Mouse (Mus musculus): ENCODE data around the gene Best3. TPM values are rescaled to one million over a fixed set of nuclear protein-coding genes. Genes with fewer than 3 reads are reported as not detected.

Gene Best3
- polyA plus RNA-seq (2015; fragmentation: Nextera tagmentation; extraction: Ambion mirVana), result 0.82 and 1.0 TPM in 2 replicates

DNA sequence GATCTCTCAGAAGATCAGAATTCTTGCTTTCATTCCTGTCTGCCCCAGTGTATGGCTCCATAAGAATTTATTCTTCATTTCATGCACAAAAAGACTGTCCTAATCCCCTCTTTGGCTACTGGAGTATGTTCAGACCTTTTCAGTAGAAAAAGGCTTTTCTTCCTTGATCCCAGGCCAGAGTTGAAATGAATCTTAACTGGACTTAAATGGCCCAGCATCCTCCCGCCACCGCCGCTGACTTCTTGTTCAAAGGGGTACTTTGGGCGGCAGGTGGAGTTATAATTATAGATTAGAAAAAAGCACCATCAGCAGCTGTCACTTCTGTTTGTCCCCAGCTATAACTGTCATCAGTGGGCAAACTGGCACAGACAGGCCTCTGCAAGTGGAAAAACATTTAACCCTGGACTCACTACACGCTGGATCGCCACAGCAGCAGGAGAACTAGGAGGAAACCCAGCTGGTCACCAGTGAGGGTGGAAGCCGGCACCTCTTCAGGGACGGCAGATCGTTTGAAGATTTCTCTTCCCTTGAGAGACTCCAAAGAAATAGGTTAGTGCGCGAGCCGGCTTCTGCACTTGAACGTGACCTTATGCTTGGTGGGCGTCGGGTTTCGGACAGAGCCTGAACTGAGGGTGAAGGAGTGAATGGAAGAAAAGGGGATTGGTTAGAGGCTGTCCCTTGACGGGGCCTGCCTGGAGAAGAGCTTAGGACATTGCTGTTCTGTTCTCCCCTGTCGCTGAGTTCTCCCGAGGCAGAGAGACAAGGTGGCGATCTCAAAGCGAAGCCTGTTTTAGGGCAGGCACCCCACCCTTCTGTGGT lies at the start of gene Best3:
Gene Best3 (plus strand): TSS at position 51 of the 819 bp plus-strand sequence.
- Histone ChIP-seq H3K9ac (no peak within 1 kb of the TSS), H3K9me3 (no peaks in the 10 kb centered on the region), H3K36me3 (no peaks in the 10 kb centered on the region), H3K4me3 (no peak within 1 kb of the TSS), H3K4me1 (peaks cover 6% of the 10 kb centered on the region; the same call in 1 of the 2 replicates), H3K27me3 (no peaks in the 10 kb centered on the region), H3K4me2 (replicated peaks) (no peak within 1 kb of the TSS), H3K27ac (no peak within 1 kb of the TSS)
- WGBS, result 43% methylated on average over 21 of the region's 21 CpGs
- no peak; the same call in 1 of the 2 replicates for ATAC-seq (ENCODE audit: low FRiP score, low read depth)

DNA sequence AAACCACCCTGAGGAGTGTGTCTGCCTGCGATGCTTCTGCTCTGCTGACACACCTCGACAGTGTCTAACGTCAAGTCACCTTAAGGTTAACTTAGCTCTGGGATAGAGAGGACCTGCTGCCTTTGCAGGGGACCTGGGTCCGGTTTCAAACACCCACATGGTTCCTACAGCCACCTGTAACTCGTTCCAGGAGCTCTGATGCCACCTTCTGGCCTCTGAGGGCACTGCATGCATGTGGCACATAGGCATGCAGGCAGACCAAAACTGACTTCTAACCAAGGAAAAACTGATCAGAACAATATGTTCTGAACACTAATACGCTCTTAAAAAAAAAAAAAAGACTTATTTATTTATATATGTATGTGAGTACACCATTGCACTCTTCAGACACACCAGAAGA lies 43.1 kb upstream of the Best3 start:
- H3K4me3 ChIP-seq, result no peak overlapping the region
- H3K9me3 ChIP-seq, result peaks cover 11% of the 10 kb centered on the region
- no peak overlapping the region for H3K9ac ChIP-seq
- H3K4me2 ChIP-seq (replicated peaks), result no peak overlapping the region
- WGBS, result 93% methylated on average over 6 of the region's 6 CpGs
- H3K27me3 ChIP-seq, result no peaks in the 10 kb centered on the region
- H3K4me1 ChIP-seq, result peaks cover 29% of the 10 kb centered on the region
- H3K36me3 ChIP-seq, result peaks cover 22% of the 10 kb centered on the region
- H3K27ac ChIP-seq, result no peak overlapping the region
- ATAC-seq (ENCODE audit: low FRiP score, low read depth), result no peak

DNA sequence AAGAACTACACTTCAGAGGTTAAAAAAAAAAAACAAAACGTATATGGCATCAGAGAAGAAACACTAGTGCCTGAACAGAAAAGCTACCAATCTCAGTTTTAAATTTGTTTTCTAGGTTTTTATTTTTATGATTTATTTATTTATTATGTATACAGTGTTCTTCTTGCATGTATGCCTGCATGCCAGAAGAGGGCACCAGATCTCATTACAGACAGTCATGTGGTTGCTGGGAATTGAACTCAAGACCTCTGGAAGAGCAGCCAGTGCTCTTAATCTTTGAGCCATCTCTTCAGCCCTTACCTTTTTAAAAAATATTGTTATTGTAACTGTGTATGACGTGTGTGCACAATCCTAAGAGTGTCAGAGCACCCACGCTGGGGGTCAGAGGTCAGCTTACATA lies 42.0 kb upstream of the Best3 start:
- Histone ChIP-seq H3K27me3 (no peaks in the 10 kb centered on the region), H3K4me2 (replicated peaks) (no peak overlapping the region), H3K9ac (no peak overlapping the region), H3K9me3 (peaks cover 11% of the 10 kb centered on the region), H3K4me1 (peaks cover 40% of the 10 kb centered on the region), H3K36me3 (peaks cover 10% of the 10 kb centered on the region), H3K27ac (no peak overlapping the region), H3K4me3 (no peak overlapping the region)
- ATAC-seq (ENCODE audit: low FRiP score, low read depth), result no peak
- 91% methylated on average over 3 of the region's 3 CpGs for WGBS

DNA sequence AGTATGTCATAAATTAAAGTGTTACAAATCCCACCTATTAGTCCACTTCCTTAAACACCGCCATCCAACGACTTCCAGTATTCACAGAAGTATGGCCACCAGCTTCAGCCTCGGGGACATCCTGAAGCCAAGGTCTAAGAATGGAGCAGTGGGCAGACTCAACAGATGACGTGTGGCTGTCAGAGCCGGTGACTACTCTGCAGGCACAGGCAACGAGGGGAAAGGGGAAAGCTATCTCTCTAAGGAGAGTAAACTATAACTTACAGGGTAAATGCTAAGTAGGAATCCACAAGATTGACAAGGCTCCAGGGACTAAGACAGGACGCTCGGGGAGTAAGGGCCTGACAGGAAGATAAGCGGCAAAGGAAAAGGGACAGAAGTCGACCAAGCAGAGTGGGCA lies 41.2 kb upstream of the Best3 start:
- Histone ChIP-seq H3K9me3 (peaks cover 11% of the 10 kb centered on the region), H3K9ac (no peak overlapping the region), H3K36me3 (peaks cover 9% of the 10 kb centered on the region), H3K27me3 (no peaks in the 10 kb centered on the region), H3K4me2 (replicated peaks) (no peak overlapping the region), H3K27ac (no peak overlapping the region), H3K4me1 (peaks cover 44% of the 10 kb centered on the region), H3K4me3 (no peak overlapping the region)
- 65% methylated on average over 10 of the region's 10 CpGs for WGBS
- no peak for ATAC-seq (ENCODE audit: low FRiP score, low read depth)

DNA sequence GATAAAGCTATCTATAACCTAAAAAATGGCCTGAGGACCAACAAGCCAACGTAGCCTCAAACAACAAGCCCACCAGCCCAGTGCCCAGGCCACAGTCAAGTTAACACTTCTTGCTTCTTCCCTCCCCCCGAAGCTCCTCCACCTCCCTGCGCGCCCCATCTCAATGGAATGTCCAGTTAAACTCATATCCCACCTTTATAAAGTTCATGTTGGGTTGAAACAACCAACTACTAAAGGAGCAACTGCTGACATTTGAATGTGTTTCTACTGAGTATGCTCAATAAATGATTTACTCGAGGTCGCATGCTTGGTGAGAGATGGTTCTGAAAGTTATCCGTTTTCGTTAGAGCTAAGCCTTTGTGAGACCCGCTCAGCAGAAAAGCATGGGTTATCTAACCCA lies 37.7 kb upstream of the Best3 start:
- 0 out of 2 replicates have a peak, but pooled peaks cover 3% of the 10 kb centered on the region for H3K36me3 ChIP-seq
- 78% methylated on average over 9 of the region's 9 CpGs for WGBS
- peak overlapping the region; percentile 69 for H3K4me2 ChIP-seq (replicated peaks)
- ATAC-seq (ENCODE audit: low FRiP score, low read depth), result no peak
- no peaks in the 10 kb centered on the region for H3K27me3 ChIP-seq
- no peak overlapping the region for H3K9ac ChIP-seq
- H3K27ac ChIP-seq, result no peak overlapping the region
- peak overlapping the region; percentile 78 for H3K4me3 ChIP-seq
- peaks cover 47% of the 10 kb centered on the region for H3K4me1 ChIP-seq
- no peaks in the 10 kb centered on the region for H3K9me3 ChIP-seq

DNA sequence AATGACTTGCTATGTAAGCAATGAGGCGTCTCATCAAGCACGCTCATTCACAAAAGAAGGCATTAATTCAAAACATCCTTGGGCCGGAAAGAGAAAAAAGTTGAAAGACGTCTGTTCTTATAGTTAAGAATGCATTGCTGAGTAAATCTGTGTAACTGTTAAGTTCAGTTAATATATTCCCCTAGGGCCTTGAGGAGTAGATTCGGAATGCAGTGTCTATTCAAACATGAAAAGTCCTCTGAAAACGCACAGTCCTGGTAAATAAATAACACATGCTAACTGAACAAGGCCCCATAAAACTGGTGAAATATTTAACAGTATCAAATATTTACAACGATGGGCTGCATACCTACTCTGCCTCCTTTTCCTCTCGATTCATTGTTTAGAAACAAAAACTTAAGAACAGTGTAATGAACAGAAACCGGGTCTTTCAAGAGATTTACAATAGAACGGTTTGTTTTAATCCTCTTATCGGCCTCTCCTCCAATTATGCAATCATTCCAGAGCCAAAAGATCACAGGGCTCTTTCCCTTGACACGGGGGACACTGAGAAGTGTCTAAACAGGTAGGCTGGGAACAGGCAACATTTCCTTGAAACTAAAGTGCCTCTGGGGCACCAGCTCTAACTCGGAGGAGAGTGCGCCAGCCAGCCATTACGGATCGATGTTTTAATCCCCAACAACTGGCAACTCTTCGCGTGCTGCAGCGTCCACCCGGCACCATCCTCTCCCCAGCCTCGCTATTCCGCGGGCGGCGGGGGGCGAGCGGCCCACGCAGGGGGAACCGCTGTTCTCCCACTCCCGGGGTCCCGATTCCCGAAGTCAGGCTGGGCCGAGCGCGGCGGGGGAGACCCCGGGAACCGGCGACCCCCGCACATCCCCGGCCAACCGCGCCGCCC lies 36.8 kb upstream of the Best3 start:
- peaks cover 47% of the 10 kb centered on the region for H3K4me1 ChIP-seq
- peak overlapping the region; percentile 70 for H3K27ac ChIP-seq
- H3K4me2 ChIP-seq (replicated peaks), result peak overlapping the region; percentile 69
- no peaks in the 10 kb centered on the region for H3K27me3 ChIP-seq
- H3K9ac ChIP-seq, result peak overlapping the region; percentile 84
- ATAC-seq (ENCODE audit: low FRiP score, low read depth), result no peak
- H3K4me3 ChIP-seq, result peak overlapping the region; percentile 78
- under 1% methylated on average over 44 of the region's 44 CpGs for WGBS
- H3K9me3 ChIP-seq, result no peaks in the 10 kb centered on the region
- H3K36me3 ChIP-seq, result 0 out of 2 replicates have a peak, but pooled peaks cover 3% of the 10 kb centered on the region

DNA sequence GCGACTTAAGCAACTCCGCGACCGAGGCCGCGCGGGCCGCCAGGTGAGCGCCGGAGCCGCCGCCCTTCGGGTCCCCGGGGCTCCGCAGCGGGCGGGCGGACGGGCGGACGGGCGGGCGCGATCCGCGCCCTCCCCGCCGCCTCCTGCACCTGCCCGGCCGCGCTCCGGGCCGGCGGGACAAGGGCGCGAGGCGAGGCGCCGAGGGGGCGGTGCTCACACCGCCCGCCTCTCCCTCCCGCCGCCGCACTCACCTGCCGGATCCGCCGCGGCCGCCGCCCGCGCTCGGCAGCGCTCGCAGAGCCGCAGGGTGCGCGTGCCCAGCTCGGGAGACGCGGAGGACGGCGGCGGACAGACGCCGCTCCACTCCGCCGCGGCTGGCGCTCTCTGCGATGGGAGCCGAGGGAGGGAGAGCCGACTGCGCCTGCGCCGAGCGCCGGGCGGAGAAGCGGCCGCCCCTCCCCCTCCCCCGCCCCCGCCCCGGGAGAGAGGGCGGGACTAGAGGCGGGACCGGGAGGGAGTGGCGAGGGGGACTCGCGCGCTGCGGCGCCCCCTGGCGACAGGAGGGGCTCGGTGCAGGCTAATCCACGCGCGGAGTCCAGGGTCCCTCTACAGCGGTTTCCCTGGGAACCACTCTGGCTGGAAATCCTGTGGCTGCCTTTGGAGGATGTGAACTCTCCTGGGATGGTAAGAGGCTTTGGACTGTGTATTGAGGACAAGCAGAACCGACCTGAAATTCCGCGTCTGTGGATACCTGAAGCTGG lies 35.9 kb upstream of the Best3 start, which contains the start of gene Rab3ip:
Gene Rab3ip (minus strand): TSS at position 761 of the 761 bp plus-strand sequence.
- under 1% methylated on average over 48 of the region's 103 CpGs for WGBS

DNA sequence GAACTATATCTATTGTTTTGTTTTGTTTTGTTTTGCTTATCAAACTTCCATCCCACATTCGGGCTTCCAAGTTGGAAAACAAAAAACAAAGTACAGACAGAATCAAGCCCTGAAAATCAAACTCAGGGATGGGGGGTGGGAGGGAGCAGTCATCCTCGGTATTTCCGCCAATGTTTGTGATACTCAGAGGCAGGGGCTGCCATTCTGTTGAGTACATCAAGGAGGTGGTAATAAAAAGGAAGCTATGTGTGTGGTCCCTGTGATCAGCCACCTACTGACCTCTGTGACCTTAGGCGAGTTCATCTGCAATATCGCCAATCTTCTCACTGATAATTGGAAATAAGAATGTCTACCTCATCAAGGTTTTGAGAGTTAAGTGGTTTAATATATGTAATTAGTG lies 35.2 kb upstream of the Best3 start:
- Histone ChIP-seq H3K27ac (no peak overlapping the region), H3K9ac (no peak overlapping the region), H3K36me3 (0 out of 2 replicates have a peak, but pooled peaks cover 5% of the 10 kb centered on the region), H3K4me1 (peaks cover 39% of the 10 kb centered on the region), H3K27me3 (no peaks in the 10 kb centered on the region), H3K9me3 (no peaks in the 10 kb centered on the region), H3K4me2 (replicated peaks) (peak overlapping the region; percentile 69), H3K4me3 (peak overlapping the region; percentile 78)
- ATAC-seq (ENCODE audit: low FRiP score, low read depth), result no peak
- 20% methylated on average over 5 of the region's 5 CpGs for WGBS

More for the DNA sequence above, 35.9 kb upstream of the Best3 start, which contains the start of gene Rab3ip:
- peaks cover 44% of the 10 kb centered on the region for H3K4me1 ChIP-seq
- H3K27me3 ChIP-seq, result no peaks in the 10 kb centered on the region
- H3K9me3 ChIP-seq, result no peaks in the 10 kb centered on the region
- 0 out of 2 replicates have a peak, but pooled peaks cover 3% of the 10 kb centered on the region for H3K36me3 ChIP-seq
- H3K27ac ChIP-seq, result peak within 1 kb of the TSS; percentile 70
- H3K4me2 ChIP-seq (replicated peaks), result peak within 1 kb of the TSS; percentile 69
- peak within 1 kb of the TSS; percentile 78 for H3K4me3 ChIP-seq
- H3K9ac ChIP-seq, result peak within 1 kb of the TSS; percentile 84
- ATAC-seq (ENCODE audit: low FRiP score, low read depth), result peak; percentile 93

DNA sequence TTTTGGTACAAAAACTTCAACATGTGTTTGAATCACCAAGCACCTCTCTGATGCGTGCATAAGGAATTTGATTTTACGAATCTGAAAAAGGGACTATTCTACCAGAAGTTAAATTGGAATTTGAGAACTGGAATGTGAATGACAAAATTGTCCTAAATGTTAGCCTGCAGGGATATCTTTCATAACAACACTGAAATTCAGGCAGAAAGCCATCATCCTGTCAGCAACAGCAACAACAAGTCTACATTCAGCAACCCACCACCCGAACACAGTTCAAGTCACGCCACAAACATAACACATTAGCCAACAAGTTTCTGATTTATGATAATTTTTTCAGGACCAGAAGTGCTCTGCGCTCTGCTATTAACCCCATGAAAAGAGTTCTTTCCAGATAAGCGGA lies 30.9 kb upstream of the Best3 start:
- peaks cover 7% of the 10 kb centered on the region; the same call in 1 of the 2 replicates for H3K4me1 ChIP-seq
- no peak overlapping the region for H3K9ac ChIP-seq
- 0 out of 2 replicates have a peak, but pooled peaks cover 8% of the 10 kb centered on the region for H3K36me3 ChIP-seq
- no peak overlapping the region for H3K4me2 ChIP-seq (replicated peaks)
- 85% methylated on average over 6 of the region's 6 CpGs for WGBS
- H3K9me3 ChIP-seq, result no peaks in the 10 kb centered on the region
- H3K4me3 ChIP-seq, result no peak overlapping the region
- ATAC-seq (ENCODE audit: low FRiP score, low read depth), result no peak
- no peaks in the 10 kb centered on the region for H3K27me3 ChIP-seq
- no peak overlapping the region for H3K27ac ChIP-seq

DNA sequence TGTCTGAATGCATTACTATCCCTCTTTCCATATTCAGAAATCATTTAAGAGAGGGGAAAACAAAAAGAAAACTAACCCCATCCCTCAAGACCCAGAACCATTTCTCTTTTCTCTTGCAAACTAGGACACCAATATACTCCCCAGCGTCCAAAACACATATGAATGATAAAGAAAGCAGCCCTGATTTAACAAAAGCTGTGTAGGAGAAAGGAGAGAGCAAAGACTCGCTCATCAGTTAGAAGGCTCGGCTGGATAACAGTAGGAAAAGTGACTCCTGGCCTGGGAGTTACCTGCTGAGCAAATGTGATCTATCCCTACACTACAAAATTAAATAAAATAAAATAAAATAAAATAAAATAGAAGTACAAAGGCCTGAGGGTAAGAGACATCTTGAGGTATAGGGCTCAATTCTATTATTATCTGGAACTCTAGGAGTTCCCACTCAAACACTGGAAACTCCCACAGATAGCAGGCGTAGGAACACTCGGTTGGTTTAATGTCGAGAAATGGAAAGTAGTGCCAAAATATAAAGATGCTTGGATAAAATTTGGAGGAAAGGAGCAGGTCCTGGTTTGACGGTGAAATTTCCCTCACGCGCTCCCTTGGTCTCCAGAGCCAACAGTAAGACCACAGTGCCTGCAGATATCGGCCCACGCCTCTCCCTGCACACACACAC lies 29.5 kb upstream of the Best3 start:
- H3K9me3 ChIP-seq, result no peaks in the 10 kb centered on the region

More for the DNA sequence above, 29.5 kb upstream of the Best3 start:
- no peak overlapping the region for H3K4me2 ChIP-seq (replicated peaks)
- 0 out of 2 replicates have a peak, but pooled peaks cover 4% of the 10 kb centered on the region for H3K4me1 ChIP-seq
- H3K4me3 ChIP-seq, result no peak overlapping the region
- no peaks in the 10 kb centered on the region for H3K27me3 ChIP-seq
- 90% methylated on average over 11 of the region's 11 CpGs for WGBS
- H3K9ac ChIP-seq, result no peak overlapping the region
- H3K36me3 ChIP-seq, result 0 out of 2 replicates have a peak, but pooled peaks cover 8% of the 10 kb centered on the region
- no peak overlapping the region for H3K27ac ChIP-seq
- no peak for ATAC-seq (ENCODE audit: low FRiP score, low read depth)

Measured in limb, embryonic 13.5 days (tissue).